Mouse (Mus musculus) stomach, postnatal 0 days (tissue): ENCODE measurements at regions not wholly inside any gene's neighbourhood (a gene's known extent, or its start where the extent isn't known, plus 50 kb on each side); places are given as distances from the start of the nearest gene placed in this dataset.

ENCODE experiments used
- ATAC-seq: fragments of 200-750 bp; cut with Nextera tagmentation; 2 replicates; pipeline ENCODE4 v1.8.0; 2017; ENCODE audit not compliant: low FRiP score, low TSS enrichment
- DNase-seq: peaks from one replicate; pipeline ENCODE4 v3.0.0-alpha.2; 2016; ENCODE audit warnings: low spot score
- H3K27ac ChIP-seq: fragments of 300-500 bp; sonication (generic); replicated peaks from 2 replicates; pipeline ENCODE4 v1.5.1; 2014; ENCODE audit warnings: mild to moderate bottlenecking, control low read depth
- H3K27me3 ChIP-seq: fragments of 300-500 bp; sonication (generic); 2 replicates; pipeline ENCODE4 v1.6.1; 2014; ENCODE audit warnings: low read length; ENCODE audit not compliant: control insufficient read depth, insufficient read depth
- H3K36me3 ChIP-seq: fragments of 300-500 bp; sonication (generic); 2 replicates; pipeline ENCODE4 v1.6.1; 2014; ENCODE audit warnings: low read length, mixed read lengths; ENCODE audit not compliant: control insufficient read depth, insufficient read depth
- H3K4me1 ChIP-seq: fragments of 300-500 bp; sonication (generic); replicated peaks from 2 replicates; pipeline ENCODE4 v1.6.1; 2014; ENCODE audit warnings: antibody characterized with exemption; ENCODE audit not compliant: control insufficient read depth, insufficient read depth
- H3K4me2 ChIP-seq: fragments of 300-500 bp; sonication (generic); replicated peaks from 2 replicates; pipeline ENCODE4 v1.6.1; 2014; ENCODE audit warnings: low read depth, mild to moderate bottlenecking, control low read depth, moderate library complexity
- H3K4me3 ChIP-seq: fragments of 300-500 bp; sonication (generic); 2 replicates; pipeline ENCODE4 v1.5.1; 2014; ENCODE audit warnings: low read depth, low read length, control low read depth
- H3K9ac ChIP-seq: fragments of 300-500 bp; sonication (generic); 2 replicates; pipeline ENCODE4 v1.6.1; 2014; ENCODE audit warnings: mild to moderate bottlenecking, low read length, control low read depth, mixed read lengths
- H3K9me3 ChIP-seq: fragments of 300-500 bp; sonication (generic); 2 replicates; pipeline ENCODE4 v1.6.1; 2016; ENCODE audit warnings: low read length; ENCODE audit not compliant: control insufficient read depth
- CTCF ChIP-seq: IDR thresholded peaks from 2 replicates; pipeline ENCODE4 v1.5.1; 2016; ENCODE audit warnings: antibody characterized with exemption, low read depth, mild to moderate bottlenecking, moderate library complexity
- EP300 ChIP-seq: optimal IDR thresholded peaks from 2 replicates; pipeline ENCODE3; 2016; ENCODE audit warnings: antibody characterized with exemption
- WGBS: fragments of 180-500 bp; shearing (Covaris S2); extraction: QIAGEN DNeasy Blood & Tissue Kit; methylation state at CpG from one replicate; pipeline ENCODE4 v1.1.7; 2014; 5-methylcytosine and 5-hydroxymethylcytosine counted together

DNA sequence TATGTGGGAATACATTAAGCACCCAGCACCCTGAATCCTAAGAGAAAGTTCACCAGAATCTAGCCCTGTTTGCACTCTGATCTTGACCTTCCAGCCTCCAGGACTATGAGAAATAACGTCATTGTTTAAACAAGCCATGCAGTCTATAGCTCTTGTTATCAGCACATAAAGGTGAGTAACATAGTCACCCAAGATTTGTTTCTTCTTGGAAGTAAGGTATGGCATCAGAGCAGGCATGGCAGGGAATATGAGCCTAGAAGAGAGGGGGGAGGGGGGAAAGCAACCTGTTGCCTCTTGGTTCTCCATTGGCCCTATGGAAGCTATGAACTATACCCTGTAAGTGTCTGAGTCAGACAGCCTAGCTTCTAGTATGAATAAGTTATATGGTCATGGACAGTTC, 89.8 kb upstream of the Ppp1r12a start:
- peak; percentile 94 for ATAC-seq
- WGBS = 50% methylated on average over 1 of the region's 1 CpGs
- TF ChIP-seq EP300 (no peak), CTCF (no peak)

DNA sequence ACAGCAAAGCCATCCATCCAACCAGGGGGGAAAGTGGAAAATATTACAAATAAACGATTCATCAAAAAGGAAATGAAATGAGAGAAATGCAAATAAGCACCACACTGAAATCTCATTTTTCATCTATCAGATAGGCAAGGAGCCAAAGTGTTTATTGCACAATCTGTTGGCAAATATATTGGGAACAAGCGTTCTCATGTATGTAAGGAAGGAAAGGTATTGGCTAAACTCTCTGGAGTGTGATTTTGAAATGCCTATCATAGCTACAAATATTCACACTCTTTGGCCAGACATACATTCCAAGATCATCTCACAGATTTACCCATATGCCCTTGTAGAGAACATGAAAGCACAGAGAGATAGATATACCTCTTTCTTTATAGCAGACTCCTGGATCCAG, 90.6 kb upstream of the Ppp1r12a start:
- Histone ChIP-seq H3K9me3 (no peaks in the 10 kb centered on the region), H3K27ac (no peak overlapping the region), H3K4me1 (no peaks in the 10 kb centered on the region), H3K4me3 (no peak overlapping the region), H3K36me3 (no peaks in the 10 kb centered on the region), H3K4me2 (no peak overlapping the region), H3K27me3 (no peaks in the 10 kb centered on the region), H3K9ac (no peak overlapping the region)
- ATAC-seq (no peak), DNase-seq (no peak)
- TF ChIP-seq CTCF (no peak), EP300 (no peak)
- WGBS = 53% methylated on average over 2 of the region's 2 CpGs

More for the DNA sequence above, 89.8 kb upstream of the Ppp1r12a start:
- Histone ChIP-seq H3K36me3 (no peaks in the 10 kb centered on the region), H3K9ac (no peak overlapping the region), H3K27me3 (no peaks in the 10 kb centered on the region), H3K4me3 (no peak overlapping the region), H3K9me3 (no peaks in the 10 kb centered on the region), H3K27ac (no peak overlapping the region), H3K4me1 (no peaks in the 10 kb centered on the region), H3K4me2 (no peak overlapping the region)
- DNase-seq = peak; percentile 39

DNA sequence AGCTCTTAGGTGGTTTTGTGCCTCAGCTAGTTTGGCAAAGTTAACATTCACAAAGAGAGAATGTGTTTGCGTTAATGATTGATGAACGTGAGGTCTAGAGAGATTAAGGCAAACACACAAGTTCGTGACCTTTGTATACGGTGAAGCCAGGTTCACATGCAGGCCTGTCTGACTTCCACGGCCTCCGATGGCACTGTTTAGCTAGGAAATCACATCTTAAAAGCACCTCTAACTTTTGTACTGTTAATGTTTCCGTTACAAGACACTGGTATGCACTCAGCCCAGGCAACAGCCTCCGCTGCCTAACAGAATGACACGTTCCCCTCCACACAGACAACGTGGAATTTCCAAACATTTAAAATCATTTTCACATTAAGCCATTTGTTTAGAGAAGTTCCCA, 94.3 kb upstream of the Ppp1r12a start:
- Histone ChIP-seq H3K27me3 (no peaks in the 10 kb centered on the region), H3K27ac (0 out of 2 replicates have a peak overlapping the region, but pooled peaks have one; percentile 30)
- DNase-seq = peak; percentile 40

DNA sequence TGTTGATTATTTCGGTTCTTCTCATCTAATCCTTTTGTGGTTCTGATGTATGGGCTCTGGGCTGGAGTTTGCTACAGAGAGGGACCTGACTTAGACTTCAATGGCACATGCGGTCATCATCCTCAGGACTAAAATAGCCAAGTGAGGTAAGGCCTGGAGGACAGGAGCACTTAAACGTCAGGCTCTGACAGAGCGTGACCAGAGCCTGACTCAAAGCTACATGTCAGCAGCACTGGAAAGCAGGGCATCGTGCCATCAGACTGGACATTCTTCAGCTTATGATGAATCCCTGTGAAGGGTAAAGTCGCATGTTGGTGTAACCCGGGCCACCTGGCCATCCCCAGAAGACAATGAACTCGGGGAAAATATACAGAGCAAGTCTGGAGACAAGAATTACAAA, 95.8 kb upstream of the Ppp1r12a start:
- Histone ChIP-seq H3K4me2 (no peak overlapping the region), H3K27me3 (no peaks in the 10 kb centered on the region), H3K9me3 (no peaks in the 10 kb centered on the region), H3K4me3 (no peak overlapping the region), H3K36me3 (no peaks in the 10 kb centered on the region), H3K9ac (no peak overlapping the region), H3K27ac (no peak overlapping the region), H3K4me1 (no peaks in the 10 kb centered on the region)
- ATAC-seq (no peak), DNase-seq (no peak)
- TF ChIP-seq EP300 = no peak
- no peak for TF ChIP-seq CTCF
- WGBS = 82% methylated on average over 8 of the region's 8 CpGs

More for the DNA sequence above, 94.3 kb upstream of the Ppp1r12a start:
- WGBS = 16% methylated on average over 10 of the region's 10 CpGs
- Histone ChIP-seq H3K9ac (no peak overlapping the region), H3K4me3 (no peak overlapping the region), H3K4me1 (no peaks in the 10 kb centered on the region), H3K36me3 (no peaks in the 10 kb centered on the region), H3K4me2 (0 out of 2 replicates have a peak overlapping the region, but pooled peaks have one; percentile 0), H3K9me3 (no peaks in the 10 kb centered on the region)
- ATAC-seq = peak; percentile 70
- TF ChIP-seq CTCF (no peak), EP300 (no peak)

DNA sequence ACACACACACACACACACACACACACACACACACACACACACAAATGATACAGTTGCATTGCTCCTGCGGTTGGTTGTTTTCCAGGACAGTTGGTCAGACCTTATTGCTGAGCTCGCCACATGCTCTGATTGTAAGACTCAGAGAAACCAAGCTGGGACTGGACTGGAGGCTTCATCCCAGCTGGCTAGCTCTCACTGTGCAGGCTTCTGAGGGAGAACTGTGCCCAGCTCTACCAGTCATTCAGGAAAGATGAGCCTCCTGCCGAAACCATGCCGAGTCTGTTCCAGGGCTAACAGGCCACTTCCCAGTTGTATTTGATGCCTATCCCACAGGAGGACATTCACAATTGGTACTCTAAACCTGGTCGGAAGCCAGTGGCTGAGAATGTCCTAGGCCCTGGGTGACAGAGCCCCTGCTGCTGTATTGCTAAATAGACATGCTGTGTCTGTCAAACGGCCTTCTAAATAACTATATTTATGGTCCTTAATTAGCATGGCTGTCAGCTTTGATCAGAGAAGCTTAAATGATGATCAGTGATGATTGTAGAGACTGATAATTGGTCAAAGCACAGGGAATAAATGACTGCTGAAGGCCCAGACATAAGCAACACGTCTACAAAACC, 100.1 kb upstream of the Ppp1r12a start:
- ATAC-seq (no peak), DNase-seq (no peak)
- Histone ChIP-seq H3K27me3 (no peaks in the 10 kb centered on the region), H3K4me2 (no peak overlapping the region), H3K9ac (no peak overlapping the region), H3K36me3 (no peaks in the 10 kb centered on the region), H3K4me1 (no peaks in the 10 kb centered on the region), H3K4me3 (no peak overlapping the region), H3K9me3 (no peaks in the 10 kb centered on the region), H3K27ac (no peak overlapping the region)
- TF ChIP-seq CTCF (no peak), EP300 (no peak)
- 72% methylated on average over 7 of the region's 7 CpGs for WGBS

DNA sequence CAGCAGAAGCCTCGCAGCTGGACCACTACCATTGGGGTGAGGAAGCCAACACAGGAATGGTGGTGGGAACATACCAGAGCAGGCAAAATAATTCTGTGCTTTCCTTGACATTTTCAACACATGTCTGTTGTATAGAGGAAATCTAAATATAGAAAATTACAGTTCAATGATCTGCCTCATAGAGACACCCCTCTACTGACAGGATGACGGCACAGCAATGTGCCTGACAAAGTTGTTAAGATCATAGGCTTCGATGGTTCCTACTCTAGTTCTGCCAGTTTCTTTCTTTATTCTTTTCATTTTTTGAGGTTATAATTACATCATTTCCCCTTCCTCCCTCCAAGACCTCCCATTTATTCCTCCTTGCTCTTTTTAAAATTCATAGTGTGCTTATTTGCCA, 101.4 kb upstream of the Ppp1r12a start:
- Histone ChIP-seq H3K4me3 (no peak overlapping the region), H3K27me3 (no peaks in the 10 kb centered on the region), H3K4me1 (no peaks in the 10 kb centered on the region), H3K27ac (no peak overlapping the region), H3K36me3 (no peaks in the 10 kb centered on the region), H3K4me2 (no peak overlapping the region), H3K9me3 (no peaks in the 10 kb centered on the region), H3K9ac (no peak overlapping the region)
- TF ChIP-seq CTCF (peak; percentile 15; the same call in 1 of the 2 replicates), EP300 (no peak)
- no peak for DNase-seq
- WGBS = 72% methylated on average over 3 of the region's 3 CpGs
- no peak for ATAC-seq
